Mouse (Mus musculus): ENCODE measurements at regions not wholly inside any gene's neighbourhood (a gene's known extent, or its start where the extent isn't known, plus 50 kb on each side); places are given as distances from the start of the nearest gene placed in this dataset.

GRCm38 (mm10) chr3:101660635-101661034 is 56.2 kb upstream of the Atp1a1 start:
- TF ChIP-seq CTCF (IDR thresholded peaks at IDR 0.05; ENCODE audit: borderline replicate concordance, control insufficient read depth, extremely low read depth, insufficient read depth, low read length, poor library complexity), result no peak
- no peak for TF ChIP-seq POLR2A (IDR thresholded peaks at IDR 0.05; ENCODE audit: control insufficient read depth, extremely low read depth, insufficient read depth, low read length, poor library complexity)

All from thymus, adult 2 months (tissue).